7 mouse cellular contexts compared by ENCODE assay signal in genomic region chr6:48772030-48772429, GRCm38 (mm10). TPM values are rescaled to one million over a fixed set of nuclear protein-coding genes. Genes with fewer than 3 reads are reported as not detected.
DNase-seq lines count a peak whose midpoint lies in the region; ATAC-seq and TF ChIP-seq lines count a peak whose summit lies in the region.

No protein-coding gene starts in this region.

- WGBS in kidney, adult 2 months: 1% methylated on average over 8 of the region's 8 CpGs
- WGBS in limb, embryonic 11.5 days: 12% methylated on average over 8 of the region's 8 CpGs

- TF ChIP-seq CTCF in kidney, adult 2 months (conservative IDR thresholded peaks at IDR 0.05; ENCODE audit: insufficient read depth, insufficient read length, low read depth, low read length): peak; percentile 95

- no peaks in the 10 kb centered on the region for H3K27me3 ChIP-seq in kidney, adult 2 months (replicated peaks; ENCODE audit: control insufficient read depth, insufficient read depth, low read length)
- no peaks in the 10 kb centered on the region for H3K27me3 ChIP-seq in limb, embryonic 11.5 days (ENCODE audit: control insufficient read depth, insufficient read depth, low read length)

- H3K4me1 ChIP-seq in kidney, adult 2 months (ENCODE audit: control insufficient read depth, insufficient read depth, low read length): no peaks in the 10 kb centered on the region
- H3K4me1 ChIP-seq in limb, embryonic 11.5 days (ENCODE audit: control insufficient read depth, insufficient read depth, low read length): no peaks in the 10 kb centered on the region

- no peak overlapping the region for H3K27ac ChIP-seq in kidney, adult 2 months (ENCODE audit: insufficient read depth, low read depth, low read length)
- no peak overlapping the region for H3K27ac ChIP-seq in limb, embryonic 11.5 days (replicated peaks; ENCODE audit: low read depth, low read length)

- H3K9me3 ChIP-seq in limb, embryonic 11.5 days (ENCODE audit: control insufficient read depth, low read length): no peaks in the 10 kb centered on the region

- no peak overlapping the region for H3K4me2 ChIP-seq in limb, embryonic 11.5 days (ENCODE audit: low read depth, severe bottlenecking)

- H3K36me3 ChIP-seq in kidney, adult 2 months (ENCODE audit: control insufficient read depth, insufficient read depth, low read length): no peaks in the 10 kb centered on the region
- H3K36me3 ChIP-seq in limb, embryonic 11.5 days (ENCODE audit: control insufficient read depth, insufficient read depth, low read length): no peaks in the 10 kb centered on the region

- no peak overlapping the region for H3K4me3 ChIP-seq in kidney, adult 2 months (ENCODE audit: insufficient read depth, low read depth, low read length)
- no peak overlapping the region for H3K4me3 ChIP-seq in limb, embryonic 11.5 days (ENCODE audit: low read depth, low read length)

- DNase-seq in adipocyte (ENCODE audit: low spot score): peak; percentile 78
- DNase-seq in cerebellum, postnatal 36 days: peak; percentile 71 to 73
- DNase-seq in gastrocnemius, postnatal 10 days: peak; percentile 86
- DNase-seq in kidney, adult 2 months: peak; percentile 92
- DNase-seq in limb, embryonic 11.5 days (ENCODE audit: low spot score): peak; percentile 89
- peak; percentile 71 to 74 for DNase-seq in spleen, postnatal 36 days (ENCODE audit: low spot score in 2 of 2)

- TF ChIP-seq POLR2A in kidney, adult 2 months (IDR thresholded peaks at IDR 0.05; ENCODE audit: low read depth, low read length): no peak

- no peak for ATAC-seq in limb, embryonic 11.5 days (ENCODE audit: insufficient number of reproducible peaks, low FRiP score, low TSS enrichment, low read depth)
- ATAC-seq in monocyte, adult 5-6 weeks (replicated peaks; ENCODE audit: insufficient number of reproducible peaks, low FRiP score, low TSS enrichment, poor library complexity, severe bottlenecking): peak; percentile 68; the same call in 1 of the 2 replicates

- H3K9ac ChIP-seq in limb, embryonic 11.5 days (ENCODE audit: low read length): no peak overlapping the region

RNA-seq across cellular contexts. Expression of gene Gimap3, which starts 1.4 kb away (rescaled TPM):
- total RNA-seq in gastrocnemius, postnatal 10 days (2021): under 1 TPM; 0.16 to 0.20 TPM
- 3.1 and 10.6 TPM in 2 replicates for polyA plus RNA-seq in kidney, adult 2 months (2012; rRNA removed)
- not detected in 2 replicates for polyA plus RNA-seq in limb, embryonic 11.5 days (2014; fragmentation: Nextera tagmentation; extraction: Ambion mirVana)
- 92.2 to 334 TPM (median 99.5 TPM) in 3 replicates for total RNA-seq in monocyte, adult 5-6 weeks (2017)

RNA-seq across cellular contexts. Expression of gene Gimap5, which starts 26.0 kb away (rescaled TPM):
- total RNA-seq in gastrocnemius, postnatal 10 days (2021): 1 to 10 TPM; 4.9 to 7.4 TPM
- polyA plus RNA-seq in kidney, adult 2 months (2012; rRNA removed): 16.2 and 19.6 TPM in 2 replicates
- 1.4 and 1.7 TPM in 2 replicates for polyA plus RNA-seq in limb, embryonic 11.5 days (2014; fragmentation: Nextera tagmentation; extraction: Ambion mirVana)
- total RNA-seq in monocyte, adult 5-6 weeks (2017): 91.7 to 178 TPM (median 113 TPM) in 3 replicates

RNA-seq across cellular contexts. Expression of gene Gimap1, which starts 33.2 kb away (rescaled TPM):
- total RNA-seq in gastrocnemius, postnatal 10 days (2021): 1 to 10 TPM; 7.9 to 9.1 TPM
- polyA plus RNA-seq in kidney, adult 2 months (2012; rRNA removed): 8.3 and 10.0 TPM in 2 replicates
- 6.3 and 6.7 TPM in 2 replicates for polyA plus RNA-seq in limb, embryonic 11.5 days (2014; fragmentation: Nextera tagmentation; extraction: Ambion mirVana)
- 99.2 to 313 TPM (median 123 TPM) in 3 replicates for total RNA-seq in monocyte, adult 5-6 weeks (2017)

RNA-seq across cellular contexts. Expression of gene Gimap7, which starts 53.6 kb away (rescaled TPM):
- not detected for total RNA-seq in gastrocnemius, postnatal 10 days (2021)
- polyA plus RNA-seq in kidney, adult 2 months (2012; rRNA removed): 0.20 and 0.97 TPM in 2 replicates
- polyA plus RNA-seq in limb, embryonic 11.5 days (2014; fragmentation: Nextera tagmentation; extraction: Ambion mirVana): not detected in 2 replicates
- 67.2 to 199 TPM (median 74.1 TPM) in 3 replicates for total RNA-seq in monocyte, adult 5-6 weeks (2017)

RNA-seq across cellular contexts. Expression of gene Gm28053, which starts 53.6 kb away (rescaled TPM):
- 1 to 10 TPM; 2.1 to 5.2 TPM for total RNA-seq in gastrocnemius, postnatal 10 days (2021)
- not detected in 2 replicates for polyA plus RNA-seq in kidney, adult 2 months (2012; rRNA removed)
- not detected in 2 replicates for polyA plus RNA-seq in limb, embryonic 11.5 days (2014; fragmentation: Nextera tagmentation; extraction: Ambion mirVana)
- total RNA-seq in monocyte, adult 5-6 weeks (2017): 17.6 to 57.0 TPM (median 34.4 TPM) in 3 replicates

Comparison
In these comparisons a context has a peak if more than half of its experiments do, and no peak if none do; other contexts are left out.
1. RNA of gene Gimap3, which starts 1.4 kb away (total RNA-seq): 92.2 to 334 TPM in monocyte, adult 5-6 weeks; 0.16 to 0.20 TPM in gastrocnemius, postnatal 10 days; every median in the first group is over 10 times any median in the second.
2. RNA of gene Gimap5, which starts 26.0 kb away (total RNA-seq): 91.7 to 178 TPM in monocyte, adult 5-6 weeks; 4.9 to 7.4 TPM in gastrocnemius, postnatal 10 days; every median in the first group is over 10 times any median in the second.
3. Peak in every context shown above with its lines, with median percentiles within 50 percentile points of each other: DNase-seq.